Mouse (Mus musculus): ENCODE measurements around the gene Ugt1a5. TPM values are rescaled to one million over a fixed set of nuclear protein-coding genes. Genes with fewer than 3 reads are reported as not detected.

The Ugt1a5 gene
- polyA plus RNA-seq, 1 experiment from 2014 or later: not detected

GRCm38 (mm10) chr1:88245881-88246280, 80.1 kb downstream of the Ugt1a5 start:
- no peaks in the 10 kb centered on the region for H3K27me3 ChIP-seq (ENCODE audit: control insufficient read depth, insufficient read depth, low read length)
- peaks cover 94% of the 10 kb centered on the region for H3K9me3 ChIP-seq (ENCODE audit: control insufficient read depth, low read length)
- H3K4me2 ChIP-seq (ENCODE audit: low read length): no peak overlapping the region
- no peak overlapping the region for H3K27ac ChIP-seq (replicated peaks in 1 of 2; ENCODE audit: control insufficient read depth in 1 of 2, insufficient read depth in 1 of 2, low read depth in 2 of 2, low read length in 2 of 2)
- no peak for ATAC-seq (ENCODE audit: insufficient number of reproducible peaks, insufficient read depth, low FRiP score, low read depth)
- H3K4me3 ChIP-seq (ENCODE audit: control insufficient read depth in 1 of 2, insufficient read depth in 1 of 2, low read depth in 1 of 2, low read length in 2 of 2): no peak overlapping the region
- H3K4me1 ChIP-seq (ENCODE audit: control insufficient read depth in 2 of 2, insufficient read depth in 2 of 2, low read length in 2 of 2): no peaks in the 10 kb centered on the region
- WGBS: 75% methylated on average over 6 of the region's 6 CpGs
- no peaks in the 10 kb centered on the region for H3K36me3 ChIP-seq (ENCODE audit: control insufficient read depth, insufficient read depth, low read length)
- no peak overlapping the region for H3K9ac ChIP-seq (ENCODE audit: low read length)

DNA sequence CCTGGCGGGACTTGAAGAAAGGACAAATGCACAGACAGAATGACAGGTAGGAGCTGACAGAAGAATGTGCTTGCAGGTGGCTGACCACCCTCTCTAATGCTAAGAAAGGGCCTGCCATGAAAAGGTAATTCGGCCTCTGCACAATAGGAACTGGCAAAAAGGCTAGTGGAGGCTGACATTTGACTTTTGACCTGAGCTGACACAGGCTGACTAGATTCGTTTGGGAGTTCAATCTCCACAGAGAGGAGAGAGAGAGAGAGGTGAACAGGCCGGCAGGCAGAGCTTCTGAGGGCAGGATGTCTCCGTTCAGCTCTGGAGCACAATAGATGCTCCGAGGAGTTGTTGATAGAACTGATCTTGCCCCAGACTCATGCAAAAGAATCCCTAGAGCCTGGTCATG, 80.6 kb downstream of the Ugt1a5 start:
- H3K27me3 ChIP-seq (ENCODE audit: control insufficient read depth, insufficient read depth, low read length): no peaks in the 10 kb centered on the region
- H3K4me3 ChIP-seq (ENCODE audit: control insufficient read depth in 1 of 2, insufficient read depth in 1 of 2, low read depth in 1 of 2, low read length in 2 of 2): no peak overlapping the region
- no peak overlapping the region for H3K4me2 ChIP-seq (ENCODE audit: low read length)
- ATAC-seq (ENCODE audit: insufficient number of reproducible peaks, insufficient read depth, low FRiP score, low read depth): no peak
- no peak overlapping the region for H3K27ac ChIP-seq (replicated peaks in 1 of 2; ENCODE audit: control insufficient read depth in 1 of 2, insufficient read depth in 1 of 2, low read depth in 2 of 2, low read length in 2 of 2)
- no peaks in the 10 kb centered on the region for H3K36me3 ChIP-seq (ENCODE audit: control insufficient read depth, insufficient read depth, low read length)
- no peaks in the 10 kb centered on the region for H3K4me1 ChIP-seq (ENCODE audit: control insufficient read depth in 2 of 2, insufficient read depth in 2 of 2, low read length in 2 of 2)
- H3K9ac ChIP-seq (ENCODE audit: low read length): no peak overlapping the region
- WGBS: 40% methylated on average over 6 of the region's 6 CpGs
- peaks cover 94% of the 10 kb centered on the region for H3K9me3 ChIP-seq (ENCODE audit: control insufficient read depth, low read length)

- Histone ChIP-seq H3K4me1 (ENCODE audit: control insufficient read depth in 2 of 2, insufficient read depth in 2 of 2, low read length in 2 of 2) (no peaks in the 10 kb centered on the region), H3K4me3 (ENCODE audit: control insufficient read depth in 1 of 2, insufficient read depth in 1 of 2, low read depth in 1 of 2, low read length in 2 of 2) (no peak overlapping the region), H3K27ac (replicated peaks in 1 of 2; ENCODE audit: control insufficient read depth in 1 of 2, insufficient read depth in 1 of 2, low read depth in 2 of 2, low read length in 2 of 2) (no peak overlapping the region), H3K9ac (ENCODE audit: low read length) (no peak overlapping the region), H3K27me3 (ENCODE audit: control insufficient read depth, insufficient read depth, low read length) (no peaks in the 10 kb centered on the region), H3K4me2 (ENCODE audit: low read length) (no peak overlapping the region), H3K9me3 (ENCODE audit: control insufficient read depth, low read length) (peaks cover 92% of the 10 kb centered on the region), H3K36me3 (ENCODE audit: control insufficient read depth, insufficient read depth, low read length) (no peaks in the 10 kb centered on the region)
- ATAC-seq (ENCODE audit: insufficient number of reproducible peaks, insufficient read depth, low FRiP score, low read depth): no peak
- 42% methylated on average over 2 of the region's 2 CpGs for WGBS
Observed at GRCm38 (mm10) chr1:88247660-88248059, 81.8 kb downstream of the Ugt1a5 start.

DNA sequence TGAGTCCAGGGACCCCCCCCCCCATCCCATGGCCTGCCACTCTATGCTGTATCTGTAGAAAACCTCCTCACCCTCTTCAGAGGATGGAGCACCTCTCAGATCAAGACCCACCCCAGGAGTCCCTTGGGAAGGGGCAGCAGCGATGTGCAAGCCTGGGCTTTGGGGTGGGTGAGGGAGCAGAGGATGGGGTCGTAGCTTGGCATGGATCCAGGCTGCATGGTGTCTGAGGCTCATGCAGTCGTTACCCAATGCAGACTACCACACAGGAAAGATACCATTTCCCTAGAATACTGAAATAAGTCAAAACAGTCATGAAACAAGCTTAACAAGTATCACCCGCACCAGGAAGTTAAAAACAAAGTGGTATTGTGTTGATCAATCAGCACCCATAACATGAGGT, 82.8 kb downstream of the Ugt1a5 start:
- Histone ChIP-seq H3K4me3 (ENCODE audit: control insufficient read depth in 1 of 2, insufficient read depth in 1 of 2, low read depth in 1 of 2, low read length in 2 of 2) (no peak overlapping the region), H3K27me3 (ENCODE audit: control insufficient read depth, insufficient read depth, low read length) (no peaks in the 10 kb centered on the region), H3K9me3 (ENCODE audit: control insufficient read depth, low read length) (peaks cover 94% of the 10 kb centered on the region), H3K27ac (replicated peaks in 1 of 2; ENCODE audit: control insufficient read depth in 1 of 2, insufficient read depth in 1 of 2, low read depth in 2 of 2, low read length in 2 of 2) (no peak overlapping the region), H3K4me2 (ENCODE audit: low read length) (no peak overlapping the region), H3K9ac (ENCODE audit: low read length) (no peak overlapping the region), H3K36me3 (ENCODE audit: control insufficient read depth, insufficient read depth, low read length) (no peaks in the 10 kb centered on the region), H3K4me1 (ENCODE audit: control insufficient read depth in 2 of 2, insufficient read depth in 2 of 2, low read length in 2 of 2) (no peaks in the 10 kb centered on the region)
- ATAC-seq (ENCODE audit: insufficient number of reproducible peaks, insufficient read depth, low FRiP score, low read depth): no peak
- 59% methylated on average over 4 of the region's 4 CpGs for WGBS

DNA sequence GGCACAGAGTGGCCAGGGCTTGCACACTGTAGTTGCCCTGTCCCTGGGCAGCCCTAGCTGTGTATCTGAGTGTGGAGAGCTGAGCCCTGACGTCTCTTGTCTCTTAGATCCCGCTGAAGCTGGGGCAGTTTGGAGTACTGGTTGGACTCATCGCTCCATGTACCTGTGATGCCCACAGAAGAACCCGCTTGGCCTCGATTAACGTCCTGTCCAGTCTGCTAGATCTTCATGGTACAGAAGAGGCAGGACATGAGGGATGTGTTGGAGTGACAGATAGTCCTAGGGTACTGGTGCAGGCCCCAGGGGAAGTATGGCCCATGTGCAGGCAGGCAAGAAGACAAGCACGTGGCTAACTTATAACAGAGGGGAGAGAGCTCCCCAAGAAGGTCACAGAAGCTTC, 83.8 kb downstream of the Ugt1a5 start:
- H3K36me3 ChIP-seq (ENCODE audit: control insufficient read depth, insufficient read depth, low read length): no peaks in the 10 kb centered on the region
- no peaks in the 10 kb centered on the region for H3K27me3 ChIP-seq (ENCODE audit: control insufficient read depth, insufficient read depth, low read length)
- no peak for ATAC-seq (ENCODE audit: insufficient number of reproducible peaks, insufficient read depth, low FRiP score, low read depth)
- no peak overlapping the region for H3K27ac ChIP-seq (replicated peaks in 1 of 2; ENCODE audit: control insufficient read depth in 1 of 2, insufficient read depth in 1 of 2, low read depth in 2 of 2, low read length in 2 of 2)
- no peaks in the 10 kb centered on the region for H3K4me1 ChIP-seq (ENCODE audit: control insufficient read depth in 2 of 2, insufficient read depth in 2 of 2, low read length in 2 of 2)
- no peak overlapping the region for H3K4me2 ChIP-seq (ENCODE audit: low read length)
- no peak overlapping the region for H3K9ac ChIP-seq (ENCODE audit: low read length)
- H3K9me3 ChIP-seq (ENCODE audit: control insufficient read depth, low read length): peaks cover 95% of the 10 kb centered on the region
- no peak overlapping the region for H3K4me3 ChIP-seq (ENCODE audit: control insufficient read depth in 1 of 2, insufficient read depth in 1 of 2, low read depth in 1 of 2, low read length in 2 of 2)
- 69% methylated on average over 7 of the region's 7 CpGs for WGBS

- no peak overlapping the region for H3K9ac ChIP-seq (ENCODE audit: low read length)
- no peak overlapping the region for H3K4me2 ChIP-seq (ENCODE audit: low read length)
- H3K9me3 ChIP-seq (ENCODE audit: control insufficient read depth, low read length): peaks cover 95% of the 10 kb centered on the region
- H3K36me3 ChIP-seq (ENCODE audit: control insufficient read depth, insufficient read depth, low read length): no peaks in the 10 kb centered on the region
- 70% methylated on average over 5 of the region's 5 CpGs for WGBS
- ATAC-seq (ENCODE audit: insufficient number of reproducible peaks, insufficient read depth, low FRiP score, low read depth): no peak
- H3K4me3 ChIP-seq (ENCODE audit: control insufficient read depth in 1 of 2, insufficient read depth in 1 of 2, low read depth in 1 of 2, low read length in 2 of 2): no peak overlapping the region
- no peaks in the 10 kb centered on the region for H3K27me3 ChIP-seq (ENCODE audit: control insufficient read depth, insufficient read depth, low read length)
- no peaks in the 10 kb centered on the region for H3K4me1 ChIP-seq (ENCODE audit: control insufficient read depth in 2 of 2, insufficient read depth in 2 of 2, low read length in 2 of 2)
- H3K27ac ChIP-seq (replicated peaks in 1 of 2; ENCODE audit: control insufficient read depth in 1 of 2, insufficient read depth in 1 of 2, low read depth in 2 of 2, low read length in 2 of 2): no peak overlapping the region
Observed at GRCm38 (mm10) chr1:88250023-88250422, 84.2 kb downstream of the Ugt1a5 start.

DNA sequence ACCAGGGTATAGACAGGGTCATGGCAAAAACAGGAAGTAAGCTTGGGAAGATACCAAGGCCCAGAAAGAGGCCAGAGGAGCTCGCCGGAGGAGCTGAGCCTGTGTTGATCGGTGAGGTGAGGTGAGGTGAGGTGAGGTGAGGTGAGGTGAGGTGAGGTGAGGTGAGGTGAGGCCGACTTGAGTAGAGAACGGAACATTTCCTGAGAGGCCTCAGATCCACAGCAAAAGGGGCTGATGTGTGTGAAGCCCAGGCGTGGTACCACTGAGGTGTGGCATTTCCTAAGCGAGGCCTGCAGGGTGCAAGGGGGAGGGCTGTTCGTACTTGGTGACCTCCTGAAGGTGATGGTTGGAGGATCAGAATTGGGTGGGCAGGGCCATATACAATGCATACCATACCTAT, 87.3 kb downstream of the Ugt1a5 start:
- Histone ChIP-seq H3K4me2 (ENCODE audit: low read length) (no peak overlapping the region), H3K27me3 (ENCODE audit: control insufficient read depth, insufficient read depth, low read length) (no peaks in the 10 kb centered on the region), H3K9me3 (ENCODE audit: control insufficient read depth, low read length) (peaks cover 87% of the 10 kb centered on the region), H3K27ac (replicated peaks in 1 of 2; ENCODE audit: control insufficient read depth in 1 of 2, insufficient read depth in 1 of 2, low read depth in 2 of 2, low read length in 2 of 2) (no peak overlapping the region), H3K4me1 (ENCODE audit: control insufficient read depth in 2 of 2, insufficient read depth in 2 of 2, low read length in 2 of 2) (no peaks in the 10 kb centered on the region), H3K36me3 (ENCODE audit: control insufficient read depth, insufficient read depth, low read length) (no peaks in the 10 kb centered on the region), H3K9ac (ENCODE audit: low read length) (no peak overlapping the region), H3K4me3 (ENCODE audit: control insufficient read depth in 1 of 2, insufficient read depth in 1 of 2, low read depth in 1 of 2, low read length in 2 of 2) (no peak overlapping the region)
- WGBS: 70% methylated on average over 8 of the region's 8 CpGs
- no peak for ATAC-seq (ENCODE audit: insufficient number of reproducible peaks, insufficient read depth, low FRiP score, low read depth)

GRCm38 (mm10) chr1:88253540-88253939, 87.7 kb downstream of the Ugt1a5 start:
- Histone ChIP-seq H3K4me1 (ENCODE audit: control insufficient read depth in 2 of 2, insufficient read depth in 2 of 2, low read length in 2 of 2) (no peaks in the 10 kb centered on the region), H3K27ac (replicated peaks in 1 of 2; ENCODE audit: control insufficient read depth in 1 of 2, insufficient read depth in 1 of 2, low read depth in 2 of 2, low read length in 2 of 2) (no peak overlapping the region), H3K9me3 (ENCODE audit: control insufficient read depth, low read length) (peaks cover 82% of the 10 kb centered on the region), H3K36me3 (ENCODE audit: control insufficient read depth, insufficient read depth, low read length) (no peaks in the 10 kb centered on the region), H3K27me3 (ENCODE audit: control insufficient read depth, insufficient read depth, low read length) (no peaks in the 10 kb centered on the region), H3K4me2 (ENCODE audit: low read length) (no peak overlapping the region), H3K4me3 (ENCODE audit: control insufficient read depth in 1 of 2, insufficient read depth in 1 of 2, low read depth in 1 of 2, low read length in 2 of 2) (no peak overlapping the region), H3K9ac (ENCODE audit: low read length) (no peak overlapping the region)
- WGBS: 61% methylated on average over 6 of the region's 6 CpGs
- no peak for ATAC-seq (ENCODE audit: insufficient number of reproducible peaks, insufficient read depth, low FRiP score, low read depth)

All from heart, embryonic 14.5 days (tissue).